Mouse (Mus musculus): ENCODE results near the gene Tekt4.

DNA sequence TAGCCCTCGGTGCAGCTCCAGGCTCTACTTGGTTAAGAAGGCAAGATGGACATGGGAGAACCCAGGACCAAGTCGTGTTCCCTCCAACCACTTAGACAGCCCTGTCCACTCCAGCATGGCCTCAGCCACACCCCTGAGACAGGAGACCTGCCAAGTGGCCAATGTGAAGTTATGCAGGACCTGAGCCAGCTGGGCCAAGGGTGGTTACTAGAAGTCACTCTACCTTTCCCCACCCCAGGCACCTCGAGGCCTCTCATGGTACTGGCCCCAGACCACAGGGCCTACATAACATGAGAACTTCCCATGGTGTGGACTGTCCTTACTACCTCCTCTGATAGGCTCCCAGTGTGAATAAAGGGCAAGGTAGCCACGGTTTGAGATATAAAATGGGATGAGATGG lies 40.2 kb upstream of the Tekt4 start:
- TF ChIP-seq EP300 (optimal IDR thresholded peaks at IDR 0.05) = no peak
- TF ChIP-seq CTCF (IDR thresholded peaks at IDR 0.05; ENCODE audit: low read depth) = no peak

Measured in stomach, postnatal 0 days (tissue).